ENCODE assay signal across 18 mouse cellular contexts in genomic region chr12:77527499-77527898, GRCm38 (mm10).
DNase-seq lines count a peak whose midpoint lies in the region; ATAC-seq and TF ChIP-seq lines count a peak whose summit lies in the region.
"Had no signal": no experiment of that assay in that cellular context is flagged by ENCODE, and none has a peak within 500 bp of the region (broad histone marks: within the 10 kb centered on the region; RNA-seq: fewer than 3 reads in every experiment).

No protein-coding gene starts in this region.

- H3K4me3 ChIP-seq in hindbrain, postnatal 0 days (ENCODE audit: low read length), result no peak overlapping the region
- H3K4me3 ChIP-seq in hindbrain, embryonic 11.5 days (ENCODE audit: low read depth, low read length), result no peak overlapping the region
- H3K4me3 ChIP-seq in lung, adult 2 months (replicated peaks; ENCODE audit: extremely low read depth, low read depth, low read length), result no peak overlapping the region
- H3K4me3 ChIP-seq: limb, embryonic 12.5 days; liver, embryonic 13.5 days; lung, embryonic 15.5 days; midbrain, embryonic 12.5 days; neural tube, embryonic 13.5 days had no signal

- no peaks in the 10 kb centered on the region for H3K27me3 ChIP-seq in hindbrain, postnatal 0 days (ENCODE audit: insufficient read depth, low read length)
- H3K27me3 ChIP-seq in hindbrain, embryonic 11.5 days (ENCODE audit: control insufficient read depth, insufficient read depth, low read length), result no peaks in the 10 kb centered on the region
- H3K27me3 ChIP-seq: CH12.LX; limb, embryonic 12.5 days; liver, embryonic 13.5 days; lung, embryonic 15.5 days; midbrain, embryonic 12.5 days; neural tube, embryonic 13.5 days had no signal

- peak overlapping the region; percentile 28; the same call in 1 of the 2 replicates for H3K27ac ChIP-seq in hindbrain, postnatal 0 days
- no peak overlapping the region for H3K27ac ChIP-seq in hindbrain, embryonic 11.5 days (ENCODE audit: low read depth, low read length)
- H3K27ac ChIP-seq: limb, embryonic 12.5 days; liver, embryonic 13.5 days; lung, embryonic 15.5 days; macrophage; midbrain, embryonic 12.5 days; neural tube, embryonic 13.5 days had no signal

- no peak overlapping the region for H3K9ac ChIP-seq in hindbrain, postnatal 0 days (replicated peaks; ENCODE audit: low read length)
- no peak overlapping the region for H3K9ac ChIP-seq in hindbrain, embryonic 11.5 days (ENCODE audit: low read depth, low read length)
- H3K9ac ChIP-seq: limb, embryonic 12.5 days; liver, embryonic 13.5 days; lung, embryonic 15.5 days; midbrain, embryonic 12.5 days; neural tube, embryonic 13.5 days had no signal

- peaks cover 3% of the 10 kb centered on the region; the same call in 1 of the 2 replicates for H3K4me1 ChIP-seq in hindbrain, postnatal 0 days (ENCODE audit: insufficient read depth, low read length)
- no peaks in the 10 kb centered on the region for H3K4me1 ChIP-seq in hindbrain, embryonic 11.5 days (replicated peaks; ENCODE audit: control insufficient read depth, insufficient read depth, low read length)
- H3K4me1 ChIP-seq in lung, adult 2 months (ENCODE audit: control insufficient read depth, insufficient read depth, low read length), result no peaks in the 10 kb centered on the region
- H3K4me1 ChIP-seq: limb, embryonic 12.5 days; liver, embryonic 13.5 days; lung, embryonic 15.5 days; midbrain, embryonic 12.5 days had no signal

- no peak overlapping the region for H3K4me2 ChIP-seq in hindbrain, postnatal 0 days (ENCODE audit: low read depth, low read length)
- H3K4me2 ChIP-seq in hindbrain, embryonic 11.5 days (replicated peaks; ENCODE audit: low read depth, low read length), result no peak overlapping the region
- H3K4me2 ChIP-seq: limb, embryonic 12.5 days; liver, embryonic 13.5 days; lung, embryonic 15.5 days; midbrain, embryonic 12.5 days; neural tube, embryonic 13.5 days had no signal

- ATAC-seq in hindbrain, postnatal 0 days, result no peak
- ATAC-seq in hindbrain, embryonic 11.5 days (ENCODE audit: low FRiP score), result no peak

- no peak for TF ChIP-seq POLR2A in lung, adult 2 months (IDR thresholded peaks at IDR 0.05; ENCODE audit: borderline replicate concordance, extremely low read depth, low read depth, low read length)

- peak; percentile 40 for DNase-seq in hindbrain, postnatal 0 days (ENCODE audit: low spot score)
- DNase-seq in hindbrain, embryonic 11.5 days (ENCODE audit: low spot score), result no peak
- DNase-seq in lung, postnatal 10 days, result peak; percentile 11
- DNase-seq in lung, adult 2 months, result no peak
- DNase-seq in cerebellum, adult 9-11 months, result peak; percentile 67
- peak; percentile 15 to 21 for DNase-seq in kidney, postnatal 25 days
- DNase-seq in gastrocnemius, adult 18-20 months (ENCODE audit: low spot score), result no peak
- DNase-seq in urinary bladder, postnatal 25 days (ENCODE audit: low spot score), result no peak
- DNase-seq: adrenal gland, postnatal 14 days; heart, adult 18-20 months; heart, postnatal 36 days; liver, embryonic 13.5 days had no signal

- TF ChIP-seq CTCF in hindbrain, postnatal 0 days (IDR thresholded peaks at IDR 0.05; ENCODE audit: low read depth), result no peak
- no peak for TF ChIP-seq CTCF in lung, adult 2 months (IDR thresholded peaks at IDR 0.05; ENCODE audit: insufficient read depth, low read length)

- 55% methylated on average over 1 of the region's 1 CpGs for WGBS in hindbrain, postnatal 0 days
- 71% methylated on average over 1 of the region's 1 CpGs for WGBS in hindbrain, embryonic 11.5 days
- 72% methylated on average over 1 of the region's 1 CpGs for WGBS in lung, adult 2 months

- H3K36me3 ChIP-seq in hindbrain, postnatal 0 days (ENCODE audit: insufficient read depth, low read length), result no peaks in the 10 kb centered on the region
- no peaks in the 10 kb centered on the region for H3K36me3 ChIP-seq in hindbrain, embryonic 11.5 days (ENCODE audit: control insufficient read depth, insufficient read depth, low read length)
- H3K36me3 ChIP-seq: limb, embryonic 12.5 days; liver, embryonic 13.5 days; lung, embryonic 15.5 days; midbrain, embryonic 12.5 days; neural tube, embryonic 13.5 days had no signal

- no peaks in the 10 kb centered on the region for H3K9me3 ChIP-seq in hindbrain, postnatal 0 days (ENCODE audit: low read length)
- no peaks in the 10 kb centered on the region for H3K9me3 ChIP-seq in hindbrain, embryonic 11.5 days (ENCODE audit: control insufficient read depth, low read length)
- H3K9me3 ChIP-seq: limb, embryonic 12.5 days; liver, embryonic 13.5 days; lung, embryonic 15.5 days; midbrain, embryonic 12.5 days; neural tube, embryonic 13.5 days had no signal

Comparison
In these comparisons a context has a peak if more than half of its experiments do, and no peak if none do; other contexts are left out.
1. DNase-seq: peak in hindbrain, postnatal 0 days (single experiment), lung, postnatal 10 days (single experiment), cerebellum, adult 9-11 months (single experiment) and kidney, postnatal 25 days (2 of 2); none in hindbrain, embryonic 11.5 days (single experiment), lung, adult 2 months (single experiment), gastrocnemius, adult 18-20 months (single experiment) and urinary bladder, postnatal 25 days (single experiment).